ENCODE assay signal across 12 mouse cellular contexts in genomic region chr4:110051872-110052271, GRCm38 (mm10).
DNase-seq lines count a peak whose midpoint lies in the region; ATAC-seq and TF ChIP-seq lines count a peak whose summit lies in the region.
"Had no signal": no experiment of that assay in that cellular context is flagged by ENCODE, and none has a peak within 500 bp of the region (broad histone marks: within the 10 kb centered on the region; RNA-seq: fewer than 3 reads in every experiment).

No protein-coding gene starts in this region.

- H3K27ac ChIP-seq in kidney, embryonic 16.5 days (ENCODE audit: low read length), result 0 out of 2 replicates have a peak overlapping the region, but pooled peaks have one; percentile 24
- H3K27ac ChIP-seq in midbrain, embryonic 15.5 days, result peak overlapping the region; percentile 35; the same call in 1 of the 2 replicates
- no peak overlapping the region for H3K27ac ChIP-seq in cerebellum, adult 2 months (ENCODE audit: insufficient read depth, low read length)
- H3K27ac ChIP-seq: embryonic facial prominence, embryonic 15.5 days; forebrain, embryonic 13.5 days had no signal

- H3K4me3 ChIP-seq in kidney, embryonic 16.5 days (ENCODE audit: low read length), result no peak overlapping the region
- H3K4me3 ChIP-seq in midbrain, embryonic 15.5 days, result no peak overlapping the region
- H3K4me3 ChIP-seq in cerebellum, adult 2 months (replicated peaks; ENCODE audit: insufficient read depth, low read depth, low read length), result no peak overlapping the region

- peak; percentile 39; the same call in 1 of the 2 replicates for ATAC-seq in kidney, embryonic 16.5 days (ENCODE audit: low FRiP score, low TSS enrichment)
- ATAC-seq in midbrain, embryonic 15.5 days (replicated peaks), result 0 out of 2 replicates have a peak, but pooled peaks have one; percentile 1
- ATAC-seq: activated CD4-positive, CD25-positive, alpha-beta regulatory T cell, adult 4 months had no signal

- no peak overlapping the region for H3K4me2 ChIP-seq in kidney, embryonic 16.5 days (replicated peaks; ENCODE audit: low read depth, low read length)
- H3K4me2 ChIP-seq in midbrain, embryonic 15.5 days, result no peak overlapping the region

- peaks cover 21% of the 10 kb centered on the region; the same call in 1 of the 2 replicates for H3K4me1 ChIP-seq in kidney, embryonic 16.5 days (ENCODE audit: insufficient read depth, low read length)
- H3K4me1 ChIP-seq in midbrain, embryonic 15.5 days, result peaks cover 17% of the 10 kb centered on the region
- no peaks in the 10 kb centered on the region for H3K4me1 ChIP-seq in cerebellum, adult 2 months (ENCODE audit: control insufficient read depth, insufficient read depth, low read length)

- no peak for TF ChIP-seq POLR2A in cerebellum, adult 2 months (IDR thresholded peaks at IDR 0.05; ENCODE audit: borderline replicate concordance, insufficient read depth, low read length)

- no peaks in the 10 kb centered on the region for H3K36me3 ChIP-seq in kidney, embryonic 16.5 days (ENCODE audit: insufficient read depth, low read length)
- no peaks in the 10 kb centered on the region for H3K36me3 ChIP-seq in midbrain, embryonic 15.5 days (replicated peaks)
- H3K36me3 ChIP-seq: embryonic facial prominence, embryonic 15.5 days had no signal

- DNase-seq in kidney, postnatal 25 days, result no peak
- DNase-seq in brain, adult 2 months (ENCODE audit: low read depth, low spot score), result peak; percentile 21
- peak; percentile 32 for DNase-seq in embryo, embryonic 9.5 days (ENCODE audit: extremely low spot score)
- no peak for DNase-seq in spleen, adult 18-20 months
- DNase-seq in cerebellum, adult 2 months, result no peak
- no peak for DNase-seq in layer of hippocampus, postnatal 14 days (ENCODE audit: low spot score in 2 of 2)
- DNase-seq: liver had no signal

- 12% methylated on average over 10 of the region's 10 CpGs for WGBS in kidney, embryonic 16.5 days
- WGBS in midbrain, embryonic 15.5 days, result 55% methylated on average over 10 of the region's 10 CpGs
- 68% methylated on average over 10 of the region's 10 CpGs for WGBS in cerebellum, adult 2 months

- H3K9ac ChIP-seq in kidney, embryonic 16.5 days (replicated peaks; ENCODE audit: low read length), result no peak overlapping the region
- H3K9ac ChIP-seq in midbrain, embryonic 15.5 days, result no peak overlapping the region

- H3K27me3 ChIP-seq in kidney, embryonic 16.5 days (ENCODE audit: insufficient read depth, low read length), result no peaks in the 10 kb centered on the region
- no peaks in the 10 kb centered on the region for H3K27me3 ChIP-seq in midbrain, embryonic 15.5 days (replicated peaks)
- H3K27me3 ChIP-seq in cerebellum, adult 2 months (ENCODE audit: control insufficient read depth, insufficient read depth, low read length), result no peaks in the 10 kb centered on the region
- H3K27me3 ChIP-seq: embryonic facial prominence, embryonic 15.5 days; forebrain, embryonic 13.5 days had no signal

- TF ChIP-seq CTCF in cerebellum, adult 2 months (IDR thresholded peaks at IDR 0.05; ENCODE audit: borderline replicate concordance, insufficient read depth, low read depth, low read length), result no peak

- no peaks in the 10 kb centered on the region for H3K9me3 ChIP-seq in kidney, embryonic 16.5 days (ENCODE audit: low read length)
- H3K9me3 ChIP-seq in midbrain, embryonic 15.5 days, result no peaks in the 10 kb centered on the region
- H3K9me3 ChIP-seq: embryonic facial prominence, embryonic 15.5 days; forebrain, embryonic 13.5 days had no signal

Comparison
In these comparisons a context has a peak if more than half of its experiments do, and no peak if none do; other contexts are left out.
1. DNase-seq: peak in brain, adult 2 months (single experiment) and embryo, embryonic 9.5 days (single experiment); none in kidney, postnatal 25 days (0 of 2), spleen, adult 18-20 months (0 of 2), cerebellum, adult 2 months (0 of 2) and layer of hippocampus, postnatal 14 days (0 of 2).